Mouse (Mus musculus): ENCODE measurements at regions not wholly inside any gene's neighbourhood (a gene's known extent, or its start where the extent isn't known, plus 50 kb on each side); places are given as distances from the start of the nearest gene placed in this dataset.

GRCm38 (mm10) chr9:32048941-32049340 is 67.0 kb upstream of the Arhgap32 start:
- no peak for DNase-seq (ENCODE audit: low spot score in 2 of 2)

DNA sequence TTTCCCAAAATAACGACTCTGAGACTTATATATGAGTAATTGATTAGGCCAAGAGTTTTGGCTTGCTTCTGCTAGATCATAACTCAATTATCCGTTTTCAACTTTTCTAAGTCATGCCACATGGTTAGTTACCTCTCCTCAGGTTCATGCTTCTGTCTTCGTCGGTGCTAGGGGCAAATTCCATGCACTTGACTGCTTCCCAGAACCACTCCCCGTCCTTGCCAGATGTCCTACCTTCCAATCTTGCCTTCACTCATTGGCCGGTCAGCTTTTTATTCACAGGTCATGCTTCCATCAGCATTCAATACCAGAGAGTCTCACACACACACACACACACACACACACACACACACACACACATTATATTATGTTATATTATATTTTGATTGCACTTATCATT is 66.4 kb upstream of the Arhgap32 start:
- DNase-seq (ENCODE audit: low spot score in 2 of 2) = no peak

DNA sequence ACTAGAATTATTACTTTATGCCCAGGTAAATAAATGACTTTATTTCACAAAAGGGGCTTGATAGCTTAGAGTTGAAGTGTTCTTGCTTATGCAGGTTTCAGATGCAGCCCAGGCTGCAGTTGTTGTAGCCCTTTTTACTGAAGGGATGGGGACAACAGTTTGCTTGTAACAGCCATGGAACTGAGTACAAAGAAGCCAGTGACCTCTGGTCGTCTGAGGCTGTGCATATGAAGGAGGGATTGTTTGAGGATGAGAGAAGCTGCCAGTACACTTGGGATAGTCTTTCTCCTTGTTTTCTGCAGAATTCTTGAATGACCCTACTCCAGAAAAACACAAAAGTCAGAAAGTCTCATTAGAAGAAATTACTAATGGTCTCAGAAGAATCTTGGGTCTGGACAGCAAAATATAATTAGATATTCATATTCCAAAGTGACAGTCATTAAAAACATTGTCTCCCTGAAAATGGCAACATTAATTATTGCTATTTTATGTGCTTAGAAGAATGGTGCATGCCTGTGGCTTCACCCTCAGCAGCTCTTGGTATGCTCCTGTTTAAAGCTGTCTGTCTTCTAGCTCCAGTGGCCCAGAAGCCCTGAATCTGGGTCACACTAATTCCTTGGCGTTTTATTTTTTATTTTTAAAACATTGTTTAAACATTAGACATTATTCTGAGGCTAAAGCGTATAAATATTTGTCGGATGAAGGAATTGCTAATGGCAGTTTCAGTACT is 61.9 kb upstream of the Arhgap32 start:
- no peak for DNase-seq (ENCODE audit: low spot score in 2 of 2)

DNA sequence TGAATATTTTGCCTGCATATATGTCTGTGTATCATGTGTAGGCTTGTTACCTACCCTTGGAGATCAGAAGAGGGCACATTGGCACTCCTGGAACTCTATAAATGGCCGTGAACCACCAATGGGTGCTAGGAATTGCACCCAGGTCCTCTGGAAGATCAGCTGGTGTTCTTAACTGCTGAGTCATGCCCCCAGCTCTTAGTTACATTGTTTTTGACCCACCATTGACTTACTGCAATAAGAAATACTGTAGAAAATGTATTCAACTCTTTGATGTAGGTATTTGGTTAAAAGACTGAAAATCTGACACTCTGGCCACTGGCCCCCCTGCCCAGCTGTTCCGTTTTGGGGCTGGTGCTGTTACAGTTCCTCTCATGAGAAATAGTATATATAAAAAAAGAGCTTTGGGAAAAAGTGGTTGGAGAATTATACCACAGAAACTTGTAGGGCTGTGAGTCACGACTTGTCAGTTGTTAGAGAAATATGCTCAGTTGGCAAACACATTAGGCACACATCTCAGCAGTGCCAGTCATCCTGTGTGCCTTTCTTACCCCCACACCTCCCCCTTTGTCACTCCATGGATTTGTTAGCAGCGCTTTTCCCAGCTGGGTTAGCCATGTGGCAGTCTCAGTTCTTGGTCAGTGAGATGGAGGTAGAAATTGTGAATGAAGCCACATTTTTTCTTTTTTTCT is 58.4 kb upstream of the Arhgap32 start:
- peak; percentile 39 to 60 for DNase-seq (ENCODE audit: low spot score in 2 of 2)

DNA sequence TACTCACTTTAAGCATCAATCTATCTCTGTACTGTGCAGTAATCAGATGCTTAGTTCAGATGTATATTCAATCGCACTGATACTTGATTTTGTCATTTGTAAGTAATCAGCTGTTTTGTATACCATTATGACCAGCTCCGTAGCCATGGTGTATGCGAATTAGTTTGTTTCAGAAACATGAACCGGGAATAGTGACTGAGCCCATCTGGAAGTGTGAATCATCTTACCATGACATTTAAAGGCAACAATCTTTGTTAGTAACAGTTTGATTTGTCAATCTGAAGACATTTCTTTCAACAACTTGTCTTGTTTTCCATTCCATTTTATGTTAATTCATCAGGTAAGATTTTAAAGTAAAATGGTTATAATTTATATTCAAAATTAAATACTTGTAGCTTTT is 53.2 kb upstream of the Arhgap32 start:
- DNase-seq (ENCODE audit: low spot score in 2 of 2) = no peak

DNA sequence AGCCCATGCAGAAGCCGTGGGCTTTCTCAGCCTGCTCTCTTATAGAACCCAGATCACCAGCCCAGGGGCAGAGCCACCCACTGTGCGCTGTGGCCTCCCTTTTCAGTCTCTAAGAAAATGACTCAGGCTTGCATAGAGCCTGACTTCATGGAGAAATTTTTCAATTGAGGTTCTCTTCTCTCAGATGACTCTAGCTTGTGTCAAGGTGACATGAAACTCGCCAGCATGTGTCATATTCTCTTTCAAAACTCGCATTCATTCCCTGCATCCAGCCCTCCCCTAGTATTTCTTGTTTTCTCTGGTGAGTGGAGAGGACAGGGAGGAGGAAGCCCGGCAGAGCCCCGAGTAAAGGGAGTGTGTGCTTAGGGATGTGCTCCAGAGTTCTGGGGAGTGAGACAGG is 52.4 kb upstream of the Arhgap32 start:
- DNase-seq (ENCODE audit: low spot score in 2 of 2) = no peak

DNA sequence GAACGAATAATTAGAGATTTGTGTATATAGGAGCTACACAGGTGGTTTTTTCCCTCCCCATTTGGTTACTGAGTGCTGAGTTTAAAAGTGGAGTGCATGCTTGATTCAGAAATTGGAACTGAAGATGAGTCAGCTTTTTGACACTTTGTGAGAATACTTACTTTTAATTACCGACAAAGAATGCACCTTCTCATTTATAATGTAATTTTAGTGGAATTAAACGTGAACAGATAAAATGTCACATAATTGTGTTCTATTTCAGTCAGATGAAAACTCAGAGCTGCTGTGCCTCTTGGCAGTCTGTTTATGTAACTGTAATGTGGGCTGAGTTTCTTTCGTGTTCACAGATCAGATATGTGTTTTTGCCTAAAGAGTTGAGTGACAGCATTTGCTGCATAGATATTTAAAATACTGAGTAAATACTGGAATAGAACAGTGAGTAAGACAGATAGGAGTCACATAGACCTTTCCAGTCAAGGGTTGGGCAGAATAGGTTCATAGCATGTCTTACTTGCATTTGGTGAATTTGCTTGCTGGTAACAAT is 51.9 kb upstream of the Arhgap32 start:
- DNase-seq (ENCODE audit: low spot score in 2 of 2) = no peak
